Mouse (Mus musculus) embryonic facial prominence, embryonic 15.5 days (tissue): ENCODE results near the gene Mthfr. TPM values are rescaled to one million over a fixed set of nuclear protein-coding genes. Genes with fewer than 3 reads are reported as not detected.
A peak's percentile ranks its signal among the peaks of the same experiment; 100 is the strongest.

ENCODE experiments used
- ATAC-seq: fragments of 200-750 bp; cut with Nextera tagmentation; 2 replicates; pipeline ENCODE4 v1.8.0; 2017; ENCODE audit warnings: low read depth, moderate TSS enrichment; ENCODE audit not compliant: insufficient number of reproducible peaks, low FRiP score, low TSS enrichment
- H3K27ac ChIP-seq: fragments of 300-500 bp; sonication (generic); replicated peaks from 2 replicates; pipeline ENCODE4 v1.5.1; 2015; ENCODE audit warnings: mild to moderate bottlenecking, inconsistent platforms
- H3K27me3 ChIP-seq: fragments of 300-500 bp; sonication (generic); 2 replicates; pipeline ENCODE4 v1.6.1; 2015; ENCODE audit warnings: inconsistent platforms
- H3K36me3 ChIP-seq: fragments of 300-500 bp; sonication (generic); 2 replicates; pipeline ENCODE4 v1.6.1; 2015; ENCODE audit warnings: mild to moderate bottlenecking, inconsistent platforms
- H3K4me1 ChIP-seq: fragments of 300-500 bp; sonication (generic); 2 replicates; pipeline ENCODE4 v1.6.1; 2015; ENCODE audit warnings: inconsistent platforms
- H3K4me2 ChIP-seq: fragments of 300-500 bp; sonication (generic); replicated peaks from 2 replicates; pipeline ENCODE4 v1.6.1; 2015; ENCODE audit warnings: mild to moderate bottlenecking, inconsistent platforms
- H3K4me3 ChIP-seq: fragments of 300-500 bp; sonication (generic); replicated peaks from 2 replicates; pipeline ENCODE4 v1.5.1; 2015; ENCODE audit warnings: mild to moderate bottlenecking, inconsistent platforms
- H3K9ac ChIP-seq: fragments of 300-500 bp; sonication (generic); 2 replicates; pipeline ENCODE4 v1.6.1; 2015; ENCODE audit warnings: inconsistent platforms
- H3K9me3 ChIP-seq: fragments of 300-500 bp; sonication (generic); replicated peaks from 2 replicates; pipeline ENCODE4 v1.6.1; 2016; ENCODE audit warnings: inconsistent platforms
- WGBS: fragments of 180-500 bp; shearing (Covaris S2); methylation state at CpG from one replicate; pipeline ENCODE4 v1.1.7; 2015; 5-methylcytosine and 5-hydroxymethylcytosine counted together
- polyA plus RNA-seq: library from polyadenylated mRNA; unstranded; fragments of >200 nt; fragmentation: Nextera tagmentation; extraction: Ambion mirVana; gene quantifications from 2 replicates; pipeline ENCODE4 v1.2.1, GENCODE M21; 2015

Gene Mthfr
- polyA plus RNA-seq, 1 experiment from 2014 or later = 24.9 TPM

- no peak overlapping the region for H3K9ac ChIP-seq
- H3K27ac ChIP-seq = no peak overlapping the region; the same call in 1 of the 2 replicates
- no peak for ATAC-seq
- no peak overlapping the region for H3K4me3 ChIP-seq
- no peaks in the 10 kb centered on the region for H3K9me3 ChIP-seq
- H3K27me3 ChIP-seq = no peaks in the 10 kb centered on the region
- H3K4me2 ChIP-seq = no peak overlapping the region
- 58% methylated on average over 21 of the region's 21 CpGs for WGBS
- H3K36me3 ChIP-seq = peaks cover 22% of the 10 kb centered on the region
- H3K4me1 ChIP-seq = peaks cover 46% of the 10 kb centered on the region
Observed at GRCm38 (mm10) chr4:148083176-148083899, 44.5 kb downstream of the Mthfr start.

DNA sequence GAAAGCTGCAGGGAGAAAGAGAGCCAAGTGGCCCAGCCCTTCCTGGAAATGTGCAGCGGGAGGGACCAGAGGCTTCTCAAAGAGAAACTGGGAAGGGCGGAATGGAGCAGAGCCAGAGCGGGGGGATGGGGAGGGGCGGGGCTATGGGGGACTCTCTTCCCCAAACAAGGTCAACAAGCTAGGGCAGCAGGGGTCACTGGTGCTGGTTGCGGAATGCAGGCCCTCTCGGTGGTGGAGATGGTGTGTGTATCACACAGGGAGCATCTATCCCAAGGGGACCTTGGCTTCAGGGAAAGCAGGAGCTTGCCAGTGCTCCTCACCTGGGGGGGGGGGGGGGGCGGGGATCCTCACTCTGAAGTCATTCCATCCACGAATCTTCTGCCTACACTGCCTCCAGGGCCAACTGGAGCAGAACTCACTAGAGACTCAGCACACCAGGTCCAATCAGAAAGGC, 45.4 kb downstream of the Mthfr start:
- no peak overlapping the region for H3K4me3 ChIP-seq
- H3K9ac ChIP-seq = no peak overlapping the region
- H3K4me2 ChIP-seq = no peak overlapping the region
- peaks cover 47% of the 10 kb centered on the region for H3K4me1 ChIP-seq
- no peak overlapping the region for H3K27ac ChIP-seq
- H3K36me3 ChIP-seq = peaks cover 22% of the 10 kb centered on the region
- no peaks in the 10 kb centered on the region for H3K9me3 ChIP-seq
- ATAC-seq = no peak
- 16% methylated on average over 8 of the region's 8 CpGs for WGBS
- no peaks in the 10 kb centered on the region for H3K27me3 ChIP-seq

DNA sequence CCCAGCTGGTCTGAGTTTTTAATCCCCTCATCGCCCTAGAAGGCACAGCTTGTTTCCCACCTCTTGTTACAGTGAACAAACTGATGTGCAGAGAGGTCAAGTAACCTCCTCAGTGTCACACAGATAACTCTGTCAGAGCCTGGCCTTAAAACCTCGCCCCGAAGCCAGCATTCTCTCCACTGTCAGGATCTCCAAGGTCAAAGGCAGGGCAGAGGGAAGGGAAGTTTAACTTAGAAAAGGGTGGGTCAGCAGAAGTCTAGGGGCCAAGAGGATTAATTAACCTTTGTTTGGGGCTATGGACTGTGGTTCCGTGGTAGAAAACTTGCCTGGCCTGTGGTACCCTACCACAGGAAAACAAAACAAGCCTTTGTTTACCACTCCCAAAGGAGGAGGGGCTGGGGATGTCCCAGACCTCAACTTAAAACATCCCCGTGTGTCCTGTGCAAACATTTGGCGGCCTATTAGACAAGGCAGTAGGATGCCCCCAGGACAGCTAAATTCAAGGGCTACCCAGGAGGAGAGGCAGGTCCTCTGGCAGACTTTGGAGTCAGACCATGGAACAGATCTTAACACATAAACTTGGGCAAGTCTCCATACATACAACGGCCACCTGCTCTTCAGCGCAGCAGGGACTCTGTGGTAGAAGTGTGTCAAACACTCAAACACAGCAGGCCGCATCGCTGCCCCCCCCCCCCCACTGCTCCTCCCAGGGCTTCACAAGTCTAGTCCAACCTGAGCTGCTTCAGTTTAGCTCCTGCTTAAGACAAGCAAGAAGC, 46.4 kb downstream of the Mthfr start:
- Histone ChIP-seq H3K27me3 (no peaks in the 10 kb centered on the region), H3K4me3 (no peak overlapping the region), H3K36me3 (peaks cover 15% of the 10 kb centered on the region), H3K27ac (no peak overlapping the region), H3K9ac (no peak overlapping the region), H3K9me3 (no peaks in the 10 kb centered on the region), H3K4me2 (no peak overlapping the region), H3K4me1 (peaks cover 47% of the 10 kb centered on the region)
- 40% methylated on average over 10 of the region's 10 CpGs for WGBS
- ATAC-seq = no peak

DNA sequence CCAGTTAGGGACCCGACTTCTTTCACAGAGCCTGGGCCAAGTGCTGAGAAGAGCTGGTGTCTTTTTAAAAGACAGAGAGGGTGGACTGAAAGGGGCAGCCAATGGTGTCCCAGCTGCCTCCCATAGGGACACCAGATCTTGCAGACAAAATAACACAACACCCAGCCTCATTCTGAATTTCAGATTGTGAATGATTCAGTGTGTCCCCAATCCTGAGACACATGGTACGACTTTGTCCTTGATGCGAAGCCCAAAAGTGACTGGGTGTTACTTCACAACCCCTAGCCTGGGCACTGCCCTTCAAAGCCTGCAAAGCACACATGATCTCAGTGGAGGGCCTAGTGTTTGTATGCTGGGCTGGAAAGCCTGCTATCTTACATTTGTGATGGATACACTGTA, 47.0 kb downstream of the Mthfr start:
- 80% methylated on average over 3 of the region's 3 CpGs for WGBS
- Histone ChIP-seq H3K9me3 (no peaks in the 10 kb centered on the region), H3K4me2 (no peak overlapping the region), H3K4me3 (no peak overlapping the region), H3K4me1 (peaks cover 47% of the 10 kb centered on the region), H3K27me3 (no peaks in the 10 kb centered on the region), H3K36me3 (peaks cover 9% of the 10 kb centered on the region), H3K27ac (no peak overlapping the region), H3K9ac (no peak overlapping the region)
- ATAC-seq = no peak

GRCm38 (mm10) chr4:148087091-148087906, 48.4 kb downstream of the Mthfr start:
- Histone ChIP-seq H3K36me3 (no peaks in the 10 kb centered on the region), H3K4me2 (peak overlapping the region; percentile 82), H3K9ac (peak overlapping the region; percentile 81), H3K4me1 (peaks cover 47% of the 10 kb centered on the region), H3K4me3 (peak overlapping the region; percentile 85), H3K9me3 (no peaks in the 10 kb centered on the region), H3K27ac (peak overlapping the region; percentile 39; the same call in 1 of the 2 replicates), H3K27me3 (no peaks in the 10 kb centered on the region)
- WGBS = 5% methylated on average over 30 of the region's 30 CpGs
- 0 out of 2 replicates have a peak, but pooled peaks have one; percentile 4 for ATAC-seq

DNA sequence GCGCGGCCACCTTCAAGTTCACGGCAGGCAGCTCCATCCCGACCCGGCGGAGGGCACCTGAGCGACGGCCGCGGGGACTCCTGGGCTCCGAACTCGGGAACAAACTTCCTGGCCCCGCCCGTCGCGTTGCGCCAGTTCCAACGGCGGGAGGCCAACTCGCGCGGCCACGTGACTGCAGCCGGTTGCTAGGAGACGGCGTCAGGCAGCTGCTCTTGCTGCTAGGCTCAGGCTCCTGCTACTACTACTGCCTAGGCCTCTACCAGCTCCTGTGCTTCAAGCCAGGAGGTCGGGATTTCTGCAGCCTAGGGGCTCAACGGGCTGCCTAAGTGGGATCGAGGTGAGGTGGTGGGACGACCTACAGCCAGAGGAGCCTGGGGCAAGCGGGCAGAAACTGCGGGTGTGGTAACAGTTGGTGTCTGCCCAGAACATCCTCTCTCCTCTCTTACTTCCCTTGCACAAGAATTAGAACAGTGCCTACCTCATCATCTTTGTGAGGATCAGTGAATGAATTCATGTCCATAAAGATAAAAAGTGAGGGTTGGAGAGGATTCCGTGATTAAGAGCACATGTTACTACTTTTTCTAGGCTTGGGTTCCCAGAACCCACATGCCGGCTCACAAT, 49.1 kb downstream of the Mthfr start, which contains the start of gene Agtrap:
TSS of gene Agtrap (minus strand) at position 125 of the 621 bp plus-strand sequence.
- ATAC-seq = peak; percentile 90
- no peaks in the 10 kb centered on the region for H3K27me3 ChIP-seq
- H3K4me1 ChIP-seq = peaks cover 44% of the 10 kb centered on the region
- peak within 1 kb of the TSS; percentile 81 for H3K9ac ChIP-seq
- peak within 1 kb of the TSS; percentile 85 for H3K4me3 ChIP-seq
- no peaks in the 10 kb centered on the region for H3K36me3 ChIP-seq
- peak within 1 kb of the TSS; percentile 82 for H3K4me2 ChIP-seq
- WGBS = 4% methylated on average over 34 of the region's 34 CpGs
- H3K9me3 ChIP-seq = no peaks in the 10 kb centered on the region
- H3K27ac ChIP-seq = peak within 1 kb of the TSS; percentile 39

DNA sequence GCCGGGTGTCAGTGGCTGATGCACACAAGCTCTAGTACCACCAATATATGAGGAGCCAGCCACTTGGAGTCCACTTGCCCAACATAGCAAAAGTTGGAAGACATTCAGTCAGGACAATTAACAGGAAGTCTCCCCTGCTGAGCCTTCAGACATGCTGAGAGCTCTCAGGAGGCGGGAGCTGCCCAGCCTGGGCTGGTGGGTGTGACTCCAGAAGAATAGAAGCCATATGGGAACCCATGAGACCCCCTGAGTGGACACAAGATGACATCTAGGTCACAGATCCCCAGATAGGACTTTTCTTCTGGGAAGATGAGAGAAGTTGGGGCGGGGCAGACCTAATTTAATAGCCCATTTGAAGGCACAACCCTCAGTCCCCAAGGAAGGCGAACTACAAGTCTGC, 50.3 kb downstream of the Mthfr start:
- H3K9ac ChIP-seq = no peak overlapping the region
- ATAC-seq = no peak

DNA sequence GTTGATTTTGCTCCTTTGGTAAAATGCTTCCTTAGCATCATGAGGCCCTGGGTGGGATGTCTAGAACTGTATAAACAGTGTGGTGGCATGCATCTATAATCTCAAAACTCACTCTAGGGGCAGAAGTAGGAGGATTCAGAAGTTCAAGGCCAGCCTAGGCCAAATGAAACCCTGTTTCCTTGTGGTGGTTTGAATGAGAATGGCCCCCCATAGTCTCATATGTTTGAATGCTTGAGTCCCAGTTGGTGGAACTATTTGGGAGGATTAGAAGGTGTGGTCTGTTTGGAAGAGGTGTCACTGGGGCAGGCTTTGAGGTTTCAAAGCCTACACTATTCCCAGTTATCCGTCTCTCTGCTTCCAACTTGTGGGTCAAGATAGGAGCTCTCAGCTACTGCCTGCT, 52.3 kb downstream of the Mthfr start:
- Histone ChIP-seq H3K27ac (no peak overlapping the region), H3K36me3 (no peaks in the 10 kb centered on the region), H3K4me3 (no peak overlapping the region), H3K4me1 (peaks cover 20% of the 10 kb centered on the region), H3K4me2 (no peak overlapping the region), H3K27me3 (no peaks in the 10 kb centered on the region), H3K9me3 (no peaks in the 10 kb centered on the region), H3K9ac (no peak overlapping the region)
- 88% methylated on average over 1 of the region's 1 CpGs for WGBS
- no peak for ATAC-seq

More for the DNA sequence above, 50.3 kb downstream of the Mthfr start:
- Histone ChIP-seq H3K36me3 (no peaks in the 10 kb centered on the region), H3K4me3 (no peak overlapping the region), H3K9me3 (no peaks in the 10 kb centered on the region), H3K4me2 (no peak overlapping the region), H3K27ac (no peak overlapping the region), H3K27me3 (no peaks in the 10 kb centered on the region), H3K4me1 (peaks cover 35% of the 10 kb centered on the region)
- WGBS = 56% methylated on average over 4 of the region's 4 CpGs

GRCm38 (mm10) chr4:148092551-148093271, 53.8 kb downstream of the Mthfr start:
- Histone ChIP-seq H3K27me3 (no peaks in the 10 kb centered on the region), H3K4me3 (no peak overlapping the region), H3K9me3 (no peaks in the 10 kb centered on the region), H3K9ac (no peak overlapping the region), H3K27ac (no peak overlapping the region), H3K36me3 (no peaks in the 10 kb centered on the region), H3K4me2 (no peak overlapping the region), H3K4me1 (peaks cover 5% of the 10 kb centered on the region; the same call in 1 of the 2 replicates)
- ATAC-seq = no peak
- 90% methylated on average over 11 of the region's 11 CpGs for WGBS

GRCm38 (mm10) chr4:148094161-148094560, 55.3 kb downstream of the Mthfr start:
- no peaks in the 10 kb centered on the region for H3K27me3 ChIP-seq
- H3K4me3 ChIP-seq = no peak overlapping the region
- no peaks in the 10 kb centered on the region for H3K4me1 ChIP-seq
- H3K9ac ChIP-seq = no peak overlapping the region
- no peaks in the 10 kb centered on the region for H3K9me3 ChIP-seq
- no peak overlapping the region for H3K27ac ChIP-seq
- H3K36me3 ChIP-seq = no peaks in the 10 kb centered on the region
- H3K4me2 ChIP-seq = no peak overlapping the region
- ATAC-seq = no peak
- WGBS = 86% methylated on average over 5 of the region's 5 CpGs
